Mouse (Mus musculus): ENCODE data around the gene Tbc1d9b. TPM values are rescaled to one million over a fixed set of nuclear protein-coding genes. Genes with fewer than 3 reads are reported as not detected.

Gene Tbc1d9b
- total and polyA plus RNA-seq, 3 experiments: 30.9 to 44.0 (median 41.4) TPM

DNA sequence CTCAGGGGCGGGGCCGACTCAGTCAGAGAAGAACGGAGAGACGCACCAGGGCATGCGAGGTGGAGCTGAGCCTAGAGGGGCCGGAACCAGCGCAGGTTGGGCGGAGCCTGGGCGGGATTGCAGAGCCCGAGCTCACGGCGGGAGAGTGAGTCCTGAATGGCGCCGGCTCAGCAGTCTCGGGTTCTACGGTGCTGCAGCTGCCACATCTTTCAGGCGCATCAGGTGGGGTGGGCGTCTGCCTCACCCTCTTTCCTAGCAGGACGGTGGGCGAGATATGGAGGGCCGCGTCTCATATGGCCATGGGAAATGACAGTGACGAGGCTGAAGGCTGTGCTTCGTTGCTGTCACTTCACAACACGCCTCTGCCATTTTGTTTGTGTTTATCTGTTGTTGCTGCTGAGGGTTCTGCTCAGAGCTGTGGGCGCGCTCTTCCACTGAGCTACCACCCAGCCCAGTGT is 43.6 kb downstream of the Tbc1d9b start:
- TF ChIP-seq POLR2A (IDR thresholded peaks at IDR 0.05; ENCODE audit: insufficient read depth, low read depth, low read length): peak; percentile 75
- TF ChIP-seq CTCF (IDR thresholded peaks at IDR 0.05): no peak
- H3K4me1 ChIP-seq (ENCODE audit: control insufficient read depth, insufficient read depth, low read length): no peaks in the 10 kb centered on the region; the same call in 1 of the 2 replicates
- H3K79me2 ChIP-seq (replicated peaks; ENCODE audit: control insufficient read depth, insufficient read depth, low read length): no peaks in the 10 kb centered on the region
- H3K9ac ChIP-seq (ENCODE audit: low read depth, low read length): peak overlapping the region; percentile 91
- intact Hi-C loops (cut with DNase I): loop anchor here (2.0 kb wide), 1 partner anchor 52 kb away; no protein-coding TSS in a partner anchor
- peak overlapping the region; percentile 76 for H3K4me3 ChIP-seq
- peak; percentile 98 to 99 for DNase-seq
- WGBS: under 1% methylated on average over 27 of the region's 27 CpGs
- no peaks in the 10 kb centered on the region for H3K27me3 ChIP-seq (ENCODE audit: control insufficient read depth, insufficient read depth, low read length)
- H3K27ac ChIP-seq: peak overlapping the region; percentile 59
- no peaks in the 10 kb centered on the region for H3K36me3 ChIP-seq (ENCODE audit: control insufficient read depth, insufficient read depth, low read length)

DNA sequence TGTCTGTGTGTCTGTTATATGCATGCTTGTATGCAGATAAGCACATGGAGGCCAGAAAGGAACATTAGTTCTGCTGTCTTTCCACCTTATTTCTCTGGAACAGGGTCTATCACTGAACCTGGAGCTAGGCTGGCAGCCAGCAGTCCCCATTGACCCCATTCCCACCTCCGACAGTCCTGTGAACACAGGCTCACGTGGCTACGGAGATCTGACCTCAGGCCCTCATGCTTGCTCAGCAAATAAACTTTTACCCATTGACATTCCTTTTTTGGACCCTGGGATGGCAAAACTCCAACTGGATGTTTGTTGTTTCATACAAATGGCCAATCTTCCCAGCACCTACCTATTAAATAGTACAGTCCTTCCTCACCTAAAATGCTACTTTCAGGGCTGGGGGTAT is 45.2 kb downstream of the Tbc1d9b start:
- H3K36me3 ChIP-seq (ENCODE audit: control insufficient read depth, insufficient read depth, low read length): no peaks in the 10 kb centered on the region
- 81% methylated on average over 3 of the region's 3 CpGs for WGBS
- TF ChIP-seq POLR2A (IDR thresholded peaks at IDR 0.05; ENCODE audit: insufficient read depth, low read depth, low read length) (no peak), CTCF (IDR thresholded peaks at IDR 0.05) (no peak), EP300 (IDR thresholded peaks at IDR 0.05; ENCODE audit: insufficient read depth, low read depth, low read length) (no peak)
- no peaks in the 10 kb centered on the region for H3K79me2 ChIP-seq (replicated peaks; ENCODE audit: control insufficient read depth, insufficient read depth, low read length)
- H3K9ac ChIP-seq (ENCODE audit: low read depth, low read length): no peak overlapping the region
- no peak overlapping the region for H3K4me3 ChIP-seq
- intact Hi-C loops (cut with DNase I): no loop called here
- H3K27me3 ChIP-seq (ENCODE audit: control insufficient read depth, insufficient read depth, low read length): no peaks in the 10 kb centered on the region
- no peak for DNase-seq
- no peaks in the 10 kb centered on the region; the same call in 1 of the 2 replicates for H3K4me1 ChIP-seq (ENCODE audit: control insufficient read depth, insufficient read depth, low read length)
- H3K27ac ChIP-seq: no peak overlapping the region

GRCm38 (mm10) chr11:50177111-50177510 is 45.9 kb downstream of the Tbc1d9b start:
- no peaks in the 10 kb centered on the region; the same call in 1 of the 2 replicates for H3K4me1 ChIP-seq (ENCODE audit: control insufficient read depth, insufficient read depth, low read length)
- H3K27me3 ChIP-seq (ENCODE audit: control insufficient read depth, insufficient read depth, low read length): no peaks in the 10 kb centered on the region
- intact Hi-C loops (cut with DNase I): no loop called here
- H3K27ac ChIP-seq: no peak overlapping the region
- no peak for DNase-seq
- TF ChIP-seq CTCF (IDR thresholded peaks at IDR 0.05) (no peak), EP300 (IDR thresholded peaks at IDR 0.05; ENCODE audit: insufficient read depth, low read depth, low read length) (no peak), POLR2A (IDR thresholded peaks at IDR 0.05; ENCODE audit: insufficient read depth, low read depth, low read length) (no peak)
- no peaks in the 10 kb centered on the region for H3K36me3 ChIP-seq (ENCODE audit: control insufficient read depth, insufficient read depth, low read length)
- no peaks in the 10 kb centered on the region for H3K79me2 ChIP-seq (replicated peaks; ENCODE audit: control insufficient read depth, insufficient read depth, low read length)
- H3K9ac ChIP-seq (ENCODE audit: low read depth, low read length): no peak overlapping the region
- H3K4me3 ChIP-seq: no peak overlapping the region
- WGBS: 66% methylated on average over 6 of the region's 6 CpGs

DNA sequence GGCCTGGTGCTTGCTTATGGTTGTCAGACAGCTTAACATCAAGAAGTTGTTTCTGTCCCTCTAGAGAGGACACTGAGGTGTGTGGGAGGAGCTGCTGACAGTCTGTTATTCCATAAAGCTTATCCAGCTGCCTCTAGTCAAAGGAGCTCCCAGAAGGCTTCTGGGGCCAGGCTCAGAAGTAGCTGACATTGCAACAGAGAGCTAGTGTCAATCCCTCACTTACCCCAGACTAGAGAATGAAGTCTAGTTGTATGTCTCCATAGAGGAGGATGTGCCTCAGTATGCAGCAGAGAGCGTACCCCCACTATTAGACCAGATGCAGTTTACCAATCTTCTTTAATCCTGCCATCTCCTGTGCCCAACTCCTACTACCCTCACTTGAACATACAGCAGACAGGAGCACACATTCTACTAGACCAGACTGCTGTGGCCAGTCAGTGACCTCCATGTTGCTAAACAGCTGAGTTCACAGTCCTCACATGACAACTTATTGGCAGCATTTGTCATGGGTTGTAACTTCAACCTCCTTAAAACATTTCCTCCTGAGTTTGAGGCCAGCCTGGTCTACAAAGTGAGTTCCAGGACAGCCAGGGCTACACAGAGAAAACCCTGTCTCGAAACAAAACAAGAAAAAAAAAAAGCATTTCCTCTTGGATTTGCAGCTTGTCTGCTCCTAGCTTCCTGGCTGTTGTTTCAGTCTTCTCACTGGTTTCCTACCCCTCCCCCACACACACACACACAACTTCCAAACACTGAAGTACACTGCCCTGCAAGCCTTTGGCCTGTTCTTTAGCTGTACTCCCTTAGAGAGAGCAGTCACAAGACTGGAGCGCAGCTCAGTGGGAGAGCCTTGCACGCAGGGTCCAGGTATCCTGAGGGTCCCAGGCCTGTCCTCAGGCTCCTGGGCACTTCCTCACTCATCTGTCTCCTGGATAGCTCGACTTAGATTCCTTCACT is 47.6 kb downstream of the Tbc1d9b start:
- WGBS: 73% methylated on average over 5 of the region's 5 CpGs
- no peaks in the 10 kb centered on the region for H3K79me2 ChIP-seq (replicated peaks; ENCODE audit: control insufficient read depth, insufficient read depth, low read length)
- H3K27me3 ChIP-seq (ENCODE audit: control insufficient read depth, insufficient read depth, low read length): no peaks in the 10 kb centered on the region
- no peaks in the 10 kb centered on the region; the same call in 1 of the 2 replicates for H3K4me1 ChIP-seq (ENCODE audit: control insufficient read depth, insufficient read depth, low read length)
- TF ChIP-seq EP300 (IDR thresholded peaks at IDR 0.05; ENCODE audit: insufficient read depth, low read depth, low read length): no peak
- no peak for TF ChIP-seq POLR2A (IDR thresholded peaks at IDR 0.05; ENCODE audit: insufficient read depth, low read depth, low read length)
- no peak for TF ChIP-seq CTCF (IDR thresholded peaks at IDR 0.05)
- no peak for DNase-seq
- H3K4me3 ChIP-seq: no peak overlapping the region
- no peaks in the 10 kb centered on the region for H3K36me3 ChIP-seq (ENCODE audit: control insufficient read depth, insufficient read depth, low read length)
- H3K27ac ChIP-seq: no peak overlapping the region
- intact Hi-C loops (cut with DNase I): no loop called here
- no peak overlapping the region for H3K9ac ChIP-seq (ENCODE audit: low read depth, low read length)

- H3K9ac ChIP-seq (ENCODE audit: low read depth, low read length): no peak overlapping the region
- no peak overlapping the region for H3K27ac ChIP-seq
- no peaks in the 10 kb centered on the region for H3K79me2 ChIP-seq (replicated peaks; ENCODE audit: control insufficient read depth, insufficient read depth, low read length)
- no peak for TF ChIP-seq EP300 (IDR thresholded peaks at IDR 0.05; ENCODE audit: insufficient read depth, low read depth, low read length)
- no peak for TF ChIP-seq POLR2A (IDR thresholded peaks at IDR 0.05; ENCODE audit: insufficient read depth, low read depth, low read length)
- no peak for TF ChIP-seq CTCF (IDR thresholded peaks at IDR 0.05)
- DNase-seq: no peak
- intact Hi-C loops (cut with DNase I): no loop called here
- no peaks in the 10 kb centered on the region for H3K27me3 ChIP-seq (ENCODE audit: control insufficient read depth, insufficient read depth, low read length)
- no peaks in the 10 kb centered on the region for H3K4me1 ChIP-seq (ENCODE audit: control insufficient read depth, insufficient read depth, low read length)
- H3K36me3 ChIP-seq (ENCODE audit: control insufficient read depth, insufficient read depth, low read length): no peaks in the 10 kb centered on the region
- H3K4me3 ChIP-seq: no peak overlapping the region
- WGBS: 65% methylated on average over 6 of the region's 6 CpGs
Observed at GRCm38 (mm10) chr11:50180478-50181231, 49.5 kb downstream of the Tbc1d9b start.

Measured in heart, adult 2 months (tissue).